In the genomic region with DNA sequence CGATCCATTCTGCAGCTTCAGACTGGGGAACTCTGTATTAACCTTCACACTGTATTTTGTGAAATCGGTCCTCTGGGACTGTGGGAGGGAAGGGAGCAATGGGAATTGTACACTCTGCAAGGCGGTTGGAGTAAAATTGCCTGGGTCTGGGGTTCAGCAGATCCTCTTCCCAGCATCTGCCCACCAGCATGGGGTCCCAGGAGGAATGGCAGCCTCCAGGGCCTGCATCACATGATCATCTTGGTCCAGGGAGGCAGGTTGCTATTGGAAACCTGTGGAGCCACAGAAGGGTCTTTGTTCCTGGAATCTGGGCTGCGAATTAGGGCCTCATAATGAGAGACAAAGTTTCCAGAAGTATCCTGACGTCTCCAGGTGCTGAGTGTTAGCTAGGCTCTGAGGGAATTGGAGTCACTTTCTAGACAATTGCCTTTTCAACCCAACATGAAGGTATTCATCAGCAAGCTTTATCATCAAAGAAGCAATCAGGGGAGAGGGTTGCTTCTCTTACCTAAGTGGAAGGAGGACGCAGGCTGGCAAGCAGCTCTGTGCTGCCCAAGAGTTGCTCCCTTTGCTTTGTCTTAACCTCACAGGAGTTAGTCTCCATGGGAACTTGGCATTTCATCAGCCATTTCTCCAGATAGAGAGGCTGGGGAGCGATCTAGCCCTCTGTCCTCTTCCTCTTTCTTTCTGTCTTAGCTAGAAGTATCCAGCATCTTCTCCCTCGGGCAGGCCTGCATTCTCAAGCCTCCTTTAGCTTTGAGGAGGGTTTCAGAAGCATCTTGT, we compare ENCODE assay signal across 16 mouse cellular contexts.
DNase-seq lines count a peak whose midpoint lies in the region; ATAC-seq and TF ChIP-seq lines count a peak whose summit lies in the region.
"Had no signal": no experiment of that assay in that cellular context is flagged by ENCODE, and none has a peak within 500 bp of the region (broad histone marks: within the 10 kb centered on the region; RNA-seq: fewer than 3 reads in every experiment).

No protein-coding gene starts in this region.

- peak overlapping the region; percentile 13; the same call in 1 of the 2 replicates for H3K9ac ChIP-seq in forebrain, embryonic 14.5 days (ENCODE audit: low read length)
- no peak overlapping the region for H3K9ac ChIP-seq in midbrain, embryonic 12.5 days (replicated peaks)
- H3K9ac ChIP-seq: liver, embryonic 13.5 days; neural tube, embryonic 12.5 days; stomach, embryonic 15.5 days had no signal

- no peak for TF ChIP-seq POLR2A in brain, embryonic 14.5 days (IDR thresholded peaks at IDR 0.05; ENCODE audit: borderline replicate concordance, extremely low read depth, insufficient read depth, insufficient read length, poor library complexity, severe bottlenecking)

- H3K27me3 ChIP-seq in embryonic facial prominence, embryonic 10.5 days (replicated peaks; ENCODE audit: low read depth, poor library complexity, severe bottlenecking): no peaks in the 10 kb centered on the region
- no peaks in the 10 kb centered on the region for H3K27me3 ChIP-seq in forebrain, embryonic 14.5 days (replicated peaks; ENCODE audit: control insufficient read depth, insufficient read depth, low read length)
- no peaks in the 10 kb centered on the region for H3K27me3 ChIP-seq in midbrain, embryonic 12.5 days
- H3K27me3 ChIP-seq: liver, embryonic 13.5 days; neural tube, embryonic 12.5 days; stomach, embryonic 15.5 days had no signal

- WGBS in embryonic facial prominence, embryonic 10.5 days: 53% methylated on average over 8 of the region's 8 CpGs
- 27% methylated on average over 8 of the region's 8 CpGs for WGBS in forebrain, embryonic 14.5 days
- 52% methylated on average over 8 of the region's 8 CpGs for WGBS in midbrain, embryonic 12.5 days

- peaks cover 28% of the 10 kb centered on the region for H3K4me1 ChIP-seq in embryonic facial prominence, embryonic 10.5 days
- peaks cover 11% of the 10 kb centered on the region for H3K4me1 ChIP-seq in forebrain, embryonic 14.5 days (ENCODE audit: control insufficient read depth, insufficient read depth, low read length)
- peaks cover 12% of the 10 kb centered on the region for H3K4me1 ChIP-seq in midbrain, embryonic 12.5 days
- H3K4me1 ChIP-seq: liver, embryonic 13.5 days; stomach, embryonic 15.5 days had no signal

- H3K4me3 ChIP-seq in embryonic facial prominence, embryonic 10.5 days: no peak overlapping the region
- H3K4me3 ChIP-seq in forebrain, embryonic 14.5 days (ENCODE audit: low read depth, low read length): no peak overlapping the region
- no peak overlapping the region for H3K4me3 ChIP-seq in midbrain, embryonic 12.5 days
- H3K4me3 ChIP-seq: liver, embryonic 13.5 days; neural tube, embryonic 12.5 days; stomach, embryonic 15.5 days had no signal

- no peaks in the 10 kb centered on the region for H3K36me3 ChIP-seq in embryonic facial prominence, embryonic 10.5 days (replicated peaks)
- no peaks in the 10 kb centered on the region for H3K36me3 ChIP-seq in forebrain, embryonic 14.5 days (ENCODE audit: control insufficient read depth, insufficient read depth, low read length)
- no peaks in the 10 kb centered on the region for H3K36me3 ChIP-seq in midbrain, embryonic 12.5 days
- H3K36me3 ChIP-seq: liver, embryonic 13.5 days; neural tube, embryonic 12.5 days; stomach, embryonic 15.5 days had no signal

- DNase-seq in brain, embryonic 14.5 days (ENCODE audit: low read depth): peak; percentile 81
- DNase-seq in embryonic facial prominence, embryonic 10.5 days (ENCODE audit: low spot score): peak; percentile 50
- DNase-seq in forebrain, embryonic 14.5 days (ENCODE audit: low spot score): peak; percentile 59
- no peak for DNase-seq in cerebellum, adult 8-10 months
- no peak for DNase-seq in frontal cortex, postnatal 25 days (ENCODE audit: low spot score in 2 of 2)
- DNase-seq: adrenal gland, postnatal 10 days; cerebellum, postnatal 10 days; kidney, adult 9 months; liver, embryonic 13.5 days; spleen, adult 18-20 months; thymus, postnatal 25 days had no signal

- peak overlapping the region; percentile 67 for H3K27ac ChIP-seq in embryonic facial prominence, embryonic 10.5 days (replicated peaks)
- H3K27ac ChIP-seq in forebrain, embryonic 14.5 days (ENCODE audit: low read depth, low read length): no peak overlapping the region
- H3K27ac ChIP-seq in midbrain, embryonic 12.5 days (replicated peaks): no peak overlapping the region
- H3K27ac ChIP-seq: liver, embryonic 13.5 days; neural tube, embryonic 12.5 days; stomach, embryonic 15.5 days had no signal

- no peak overlapping the region for H3K4me2 ChIP-seq in forebrain, embryonic 14.5 days (ENCODE audit: low read length)
- no peak overlapping the region for H3K4me2 ChIP-seq in midbrain, embryonic 12.5 days (replicated peaks)
- H3K4me2 ChIP-seq: liver, embryonic 13.5 days; neural tube, embryonic 12.5 days; stomach, embryonic 15.5 days had no signal

- no peak for TF ChIP-seq CTCF in brain, embryonic 14.5 days (IDR thresholded peaks at IDR 0.05; ENCODE audit: borderline replicate concordance, extremely low read depth, insufficient read depth, insufficient read length)

- peak; percentile 72 for ATAC-seq in forebrain, embryonic 14.5 days
- ATAC-seq in midbrain, embryonic 12.5 days (ENCODE audit: low FRiP score, low read depth): peak; percentile 47; the same call in 1 of the 2 replicates
- ATAC-seq in monocyte, adult 5-6 weeks (replicated peaks; ENCODE audit: insufficient number of reproducible peaks, low FRiP score, low TSS enrichment, poor library complexity, severe bottlenecking): no peak
- ATAC-seq: CD4-positive, CD25-positive, alpha-beta regulatory T cell, adult 4 months had no signal

- no peaks in the 10 kb centered on the region for H3K9me3 ChIP-seq in embryonic facial prominence, embryonic 10.5 days
- H3K9me3 ChIP-seq in forebrain, embryonic 14.5 days (replicated peaks; ENCODE audit: control insufficient read depth, low read length): no peaks in the 10 kb centered on the region
- H3K9me3 ChIP-seq in midbrain, embryonic 12.5 days: no peaks in the 10 kb centered on the region
- H3K9me3 ChIP-seq: liver, embryonic 13.5 days; neural tube, embryonic 12.5 days; stomach, embryonic 15.5 days had no signal

Comparison
In these comparisons a context has a peak if more than half of its experiments do, and no peak if none do; other contexts are left out.
1. DNase-seq: peak in brain, embryonic 14.5 days (single experiment), embryonic facial prominence, embryonic 10.5 days (single experiment) and forebrain, embryonic 14.5 days (single experiment); none in cerebellum, adult 8-10 months (single experiment) and frontal cortex, postnatal 25 days (0 of 2).